Mouse (Mus musculus): Measurements from ENCODE around the gene Aplp1.
A peak's percentile ranks its signal among the peaks of the same experiment; 100 is the strongest.
"Not testable (repeated sequence)": the region's sequence is repeated elsewhere in the genome, so short reads cannot be mapped to it uniquely, and the experiment has no call there.

The Aplp1 gene

GRCm38 (mm10) chr7:30444971-30445751 is at the start of gene Aplp1:
Gene Aplp1, minus strand, starts transcription at chr7:30445535.
- peak in 1 of 2 experiments; percentile 22 for DNase-seq (ENCODE audit: low spot score in 2 of 2)

GRCm38 (mm10) chr7:30493401-30493931 is 48.1 kb upstream of the Aplp1 start, which contains the start of gene Prodh2:
Gene Prodh2, plus strand, starts transcription at chr7:30493622.
- DNase-seq (ENCODE audit: low spot score in 2 of 2), result no peak

GRCm38 (mm10) chr7:30492765-30493164 is 47.4 kb upstream of the Aplp1 start:
- DNase-seq (ENCODE audit: low spot score in 2 of 2), result peak; percentile 45 to 53

- DNase-seq (ENCODE audit: low spot score in 2 of 2), result no peak
Measured at GRCm38 (mm10) chr7:30490957-30491307, 45.6 kb upstream of the Aplp1 start.

GRCm38 (mm10) chr7:30490251-30490956 is 45.1 kb upstream of the Aplp1 start:
- DNase-seq (ENCODE audit: low spot score in 2 of 2), result peak in 1 of 2 experiments; percentile 16

- DNase-seq (ENCODE audit: low spot score in 2 of 2), result no peak
Measured at GRCm38 (mm10) chr7:30484250-30484649, 38.9 kb upstream of the Aplp1 start.

GRCm38 (mm10) chr7:30477415-30478381 is 32.4 kb upstream of the Aplp1 start:
- DNase-seq (ENCODE audit: low spot score in 2 of 2), result no peak

GRCm38 (mm10) chr7:30476136-30476535 is 30.8 kb upstream of the Aplp1 start:
- not testable (repeated sequence) for DNase-seq (ENCODE audit: low spot score in 2 of 2)

- DNase-seq (ENCODE audit: low spot score in 2 of 2), result no peak
Measured at GRCm38 (mm10) chr7:30474999-30475398, 29.7 kb upstream of the Aplp1 start.

GRCm38 (mm10) chr7:30472411-30472810 is 27.1 kb upstream of the Aplp1 start:
- DNase-seq (ENCODE audit: low spot score in 2 of 2), result peak in 1 of 2 experiments; percentile 16

- no peak for DNase-seq (ENCODE audit: low spot score in 2 of 2)
Measured at GRCm38 (mm10) chr7:30464816-30465300, 19.5 kb upstream of the Aplp1 start.

GRCm38 (mm10) chr7:30463996-30464395 is 18.7 kb upstream of the Aplp1 start:
- DNase-seq (ENCODE audit: low spot score in 2 of 2), result no peak

GRCm38 (mm10) chr7:30463568-30463967 is 18.2 kb upstream of the Aplp1 start:
- no peak for DNase-seq (ENCODE audit: low spot score in 2 of 2)

GRCm38 (mm10) chr7:30459484-30459883 is 14.1 kb upstream of the Aplp1 start:
- DNase-seq (ENCODE audit: low spot score in 2 of 2), result no peak

- no peak for DNase-seq (ENCODE audit: low spot score in 2 of 2)
Measured at GRCm38 (mm10) chr7:30457629-30458330, 12.4 kb upstream of the Aplp1 start, which contains the start of the genes Kirrel2 and Nphs1. Gene Kirrel2, minus strand, starts transcription at chr7:30457690. Gene Nphs1, plus strand, starts transcription at chr7:30458315.

- DNase-seq (ENCODE audit: low spot score in 2 of 2), result no peak
Measured at GRCm38 (mm10) chr7:30456911-30457628, 11.7 kb upstream of the Aplp1 start.

- no peak for DNase-seq (ENCODE audit: low spot score in 2 of 2)
Measured at GRCm38 (mm10) chr7:30456487-30456886, 11.2 kb upstream of the Aplp1 start.

GRCm38 (mm10) chr7:30454259-30454658 is 8.9 kb upstream of the Aplp1 start:
- DNase-seq (ENCODE audit: low spot score in 2 of 2), result no peak

- peak; percentile 49 to 50 for DNase-seq (ENCODE audit: low spot score in 2 of 2)
Measured at GRCm38 (mm10) chr7:30453766-30454165, 8.4 kb upstream of the Aplp1 start.

- DNase-seq (ENCODE audit: low spot score in 2 of 2), result no peak
Measured at GRCm38 (mm10) chr7:30453327-30453726, 8.0 kb upstream of the Aplp1 start.
